Mouse (Mus musculus) mature B cell (primary cell): ENCODE data around the gene Kcnq5.
"Not testable (repeated sequence)": the region's sequence is repeated elsewhere in the genome, so short reads cannot be mapped to it uniquely, and the experiment has no call there.

ENCODE experiments used
- in situ Hi-C: fragments of 300-500 bp; cut with MboI; formaldehyde crosslinking; loops from 2 replicates; pipeline ENCODE4 v1.14.3; 2019

Gene Kcnq5

DNA sequence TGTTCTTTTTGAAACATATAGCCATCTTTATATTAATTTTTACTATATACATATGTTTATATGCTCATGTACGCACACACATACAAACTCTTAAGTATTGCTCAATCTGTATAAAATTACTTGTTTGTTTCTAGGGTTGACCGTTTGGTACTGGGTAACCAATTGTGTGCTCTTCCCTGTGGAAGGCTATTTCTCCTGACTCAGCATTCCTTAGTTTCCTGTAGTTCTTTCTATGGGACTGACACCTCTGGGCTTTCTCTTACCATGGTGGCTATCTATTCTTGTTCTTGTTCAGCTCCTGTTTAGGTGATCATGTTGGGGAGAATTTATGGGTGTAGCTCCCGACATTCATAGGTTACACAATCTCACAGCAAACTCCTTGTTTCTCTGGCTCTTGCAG, 473.1 kb downstream of the Kcnq5 start:
- in situ Hi-C loops = no loop called here

DNA sequence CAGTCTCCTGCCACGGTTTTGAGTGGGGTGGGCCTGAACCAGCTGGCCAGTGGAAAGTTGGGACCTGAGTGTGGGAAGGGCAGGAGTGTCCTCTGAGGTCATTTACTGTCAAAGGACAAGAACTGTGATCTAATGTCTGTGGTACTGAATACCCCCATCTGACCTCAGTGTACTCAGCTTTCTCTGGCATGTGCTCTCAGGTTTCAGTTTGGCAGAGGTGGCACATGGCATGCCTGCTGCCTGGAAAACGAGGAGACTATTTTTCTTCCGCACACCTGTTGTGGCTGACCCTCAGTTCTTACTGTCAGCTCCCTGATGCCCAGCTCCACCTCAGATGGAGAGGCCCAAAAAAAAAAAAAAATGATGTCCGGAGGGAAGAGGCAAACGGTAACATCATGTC, 475.5 kb downstream of the Kcnq5 start:
- in situ Hi-C loops = no loop called here

GRCm38 (mm10) chr1:21469311-21469710, 492.4 kb downstream of the Kcnq5 start:
- in situ Hi-C loops = loop anchor here (10.0 kb wide), 1 partner anchor 505 kb away; no protein-coding TSS in a partner anchor

DNA sequence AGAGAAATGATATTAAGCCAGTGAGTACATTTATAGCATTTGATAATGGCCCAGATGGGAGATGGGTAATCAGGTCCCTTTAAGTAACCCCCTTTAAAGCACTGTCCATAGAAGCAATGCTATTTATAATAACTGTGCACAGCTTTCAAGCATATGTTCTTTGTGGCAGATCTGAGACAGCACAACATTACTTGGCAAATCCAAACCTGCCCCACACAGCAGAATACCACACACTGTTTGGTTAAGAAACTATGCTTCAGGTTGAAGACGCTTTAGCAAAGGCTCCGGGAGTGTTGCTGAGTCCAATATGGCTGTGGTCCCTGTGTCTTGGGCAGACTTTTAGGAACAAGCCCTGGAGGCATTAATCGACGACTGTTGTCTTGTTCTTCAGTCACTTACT, 495.3 kb downstream of the Kcnq5 start:
- in situ Hi-C loops = loop anchor here (10.0 kb wide), 1 partner anchor 508 kb away; no protein-coding TSS in a partner anchor

DNA sequence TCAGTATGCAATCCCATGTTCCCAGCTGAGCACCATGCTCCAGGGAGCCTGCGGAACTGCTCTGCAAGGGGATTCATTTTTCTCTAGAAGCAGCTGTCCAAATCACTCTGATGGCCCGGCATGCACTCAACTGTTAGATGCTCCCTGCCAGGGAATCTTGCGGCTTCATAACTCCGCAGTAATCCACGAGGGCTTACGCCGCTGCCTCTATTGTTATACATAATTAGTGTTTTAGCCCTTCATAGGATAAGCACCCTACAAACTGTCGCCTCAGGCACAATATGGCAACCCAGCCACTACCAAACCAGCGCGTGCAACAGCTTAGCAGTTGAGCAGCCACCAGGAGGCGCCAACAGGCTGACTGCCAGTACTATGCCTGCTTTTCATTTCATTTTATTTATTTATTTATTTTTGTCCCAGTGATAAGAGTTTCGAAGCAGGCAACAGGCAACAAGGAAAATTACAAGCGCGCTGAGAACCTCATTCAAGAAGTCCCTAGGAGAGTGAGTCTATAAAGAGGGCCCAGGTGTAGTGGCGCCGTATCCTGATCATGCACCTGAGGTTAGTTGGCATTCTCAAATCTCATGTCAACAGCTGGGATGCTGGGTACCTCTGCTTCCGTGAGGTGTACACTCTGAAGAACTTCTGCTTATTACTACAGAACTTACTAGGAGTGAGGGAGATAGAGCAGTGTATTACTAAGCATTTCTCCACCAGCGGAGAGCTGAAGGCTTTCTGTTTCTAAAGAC, 500.6 kb downstream of the Kcnq5 start:
- in situ Hi-C loops = loop anchor here (10.0 kb wide), 1 partner anchor 514 kb away; no protein-coding TSS in a partner anchor

- in situ Hi-C loops = no loop called here
Observed at GRCm38 (mm10) chr1:21458581-21458980, 503.2 kb downstream of the Kcnq5 start.

GRCm38 (mm10) chr1:21455971-21456370, 505.8 kb downstream of the Kcnq5 start:
- in situ Hi-C loops = no loop called here

DNA sequence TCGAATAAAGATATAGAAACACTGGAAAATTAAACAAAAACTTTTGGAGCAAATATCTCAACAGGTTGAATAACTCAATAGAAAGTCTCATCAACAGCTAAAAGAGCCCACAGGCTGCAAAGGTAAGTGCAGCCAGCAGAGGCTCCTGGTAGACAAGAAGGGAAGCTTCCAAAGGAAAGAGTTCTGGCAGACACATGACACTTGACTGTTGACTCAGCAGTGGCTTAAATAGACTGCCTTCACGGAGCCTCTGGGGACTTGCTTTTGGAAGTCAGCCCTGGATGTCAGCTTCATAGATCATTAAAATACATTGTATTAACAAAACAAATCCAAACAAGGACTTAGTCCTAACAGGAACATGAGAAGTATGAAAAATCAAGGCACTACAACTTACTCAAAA, 513.5 kb downstream of the Kcnq5 start:
- in situ Hi-C loops = no loop called here

DNA sequence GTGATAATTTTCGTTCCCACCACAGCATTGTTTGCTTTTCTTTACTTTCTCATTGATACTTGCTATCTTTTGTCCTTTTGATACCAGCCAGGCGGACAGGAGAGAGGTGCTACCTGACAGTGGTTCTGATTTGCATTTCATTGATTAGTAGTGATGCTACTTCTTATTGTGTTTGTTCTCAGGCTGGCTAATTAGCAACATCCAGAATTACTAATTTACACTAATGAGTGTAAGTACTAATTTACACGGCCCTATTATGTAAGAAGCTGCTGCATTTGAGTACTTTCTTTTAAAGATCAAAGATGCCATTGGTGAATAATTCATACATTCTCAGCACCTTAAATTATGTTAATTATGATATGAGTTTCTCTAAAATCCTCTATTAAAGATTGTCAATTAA, 525.0 kb downstream of the Kcnq5 start:
- in situ Hi-C loops = no loop called here

GRCm38 (mm10) chr1:21434853-21435252, 526.9 kb downstream of the Kcnq5 start:
- in situ Hi-C loops = no loop called here

DNA sequence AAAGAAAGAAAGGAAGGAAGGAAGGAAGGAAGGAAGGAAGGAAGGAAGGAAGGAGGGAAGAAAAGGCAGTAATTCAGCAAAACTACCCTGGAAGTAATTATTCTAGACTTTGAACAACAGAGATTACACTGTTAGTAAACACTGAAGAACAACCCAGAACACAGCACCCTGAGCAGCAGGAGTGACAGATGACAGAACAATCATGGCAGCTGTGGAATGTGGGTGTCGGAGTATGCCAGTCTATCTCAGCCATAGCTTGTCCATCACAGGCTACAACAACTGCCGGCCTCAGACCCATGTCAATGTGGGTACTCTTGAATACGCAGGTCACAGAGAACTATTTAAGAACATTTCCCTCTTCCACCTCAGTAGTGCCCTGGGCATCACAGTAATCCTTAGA, 530.1 kb downstream of the Kcnq5 start:
- in situ Hi-C loops = no loop called here

- in situ Hi-C loops = no loop called here
Observed at GRCm38 (mm10) chr1:21428079-21428478, 533.7 kb downstream of the Kcnq5 start.

DNA sequence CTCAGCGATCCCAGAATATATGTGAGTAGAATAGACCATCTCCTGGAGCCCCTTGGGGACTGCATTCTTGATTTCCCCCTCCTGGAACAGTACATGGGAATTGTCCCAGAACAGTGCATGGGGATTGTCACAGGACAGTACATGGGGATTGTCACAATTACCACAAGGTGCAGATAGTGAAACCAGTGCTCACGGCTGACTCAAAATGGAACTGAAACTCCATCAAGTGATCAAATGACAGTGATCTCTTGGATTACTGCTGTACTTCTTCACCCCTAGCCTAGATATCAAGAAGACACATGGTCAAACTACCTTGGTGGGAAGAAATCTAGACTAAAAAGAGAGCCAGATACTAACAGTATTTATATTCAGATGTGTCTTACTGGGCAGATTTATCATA, 536.1 kb downstream of the Kcnq5 start:
- in situ Hi-C loops = no loop called here

DNA sequence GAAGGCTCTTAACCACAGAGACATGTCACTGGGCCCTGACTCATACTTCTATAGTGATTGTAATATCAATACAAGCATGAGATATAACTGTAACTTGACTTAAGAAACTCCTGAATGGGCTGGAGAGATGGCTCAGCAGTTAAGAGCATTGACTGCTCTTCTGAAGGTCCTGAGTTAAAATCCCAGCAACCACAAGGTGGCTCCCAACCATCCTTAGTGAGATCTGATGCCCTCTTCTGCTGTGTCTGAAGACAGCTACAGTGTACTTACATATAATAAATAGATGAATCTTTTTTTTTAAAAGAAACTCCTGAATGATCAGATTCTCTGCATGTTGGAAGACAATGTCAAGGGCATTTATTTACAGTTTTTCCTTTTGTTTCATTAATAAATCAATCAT, 542.4 kb downstream of the Kcnq5 start:
- in situ Hi-C loops = loop anchor here (25.0 kb wide), 1 partner anchor 843 kb away; no protein-coding TSS in a partner anchor

DNA sequence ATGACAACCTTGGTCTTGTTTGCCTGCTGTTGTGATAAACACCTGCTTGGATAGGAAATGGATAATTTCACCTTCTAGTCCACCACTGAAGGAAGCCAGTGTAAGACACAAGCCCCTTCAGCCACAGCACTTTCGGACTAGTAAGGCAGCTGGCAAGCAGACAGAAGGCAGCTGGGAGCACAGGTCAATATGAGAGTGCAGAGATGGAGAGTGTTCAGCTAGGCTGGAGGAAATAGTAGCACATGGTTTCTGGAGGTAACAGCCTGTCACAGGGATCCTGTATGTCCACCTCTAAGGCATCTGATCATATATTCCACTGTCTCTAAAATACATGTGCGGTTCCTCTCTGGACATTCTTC, 549.6 kb downstream of the Kcnq5 start:
- in situ Hi-C loops = loop anchor here (25.0 kb wide), 1 partner anchor 850 kb away; no protein-coding TSS in a partner anchor

DNA sequence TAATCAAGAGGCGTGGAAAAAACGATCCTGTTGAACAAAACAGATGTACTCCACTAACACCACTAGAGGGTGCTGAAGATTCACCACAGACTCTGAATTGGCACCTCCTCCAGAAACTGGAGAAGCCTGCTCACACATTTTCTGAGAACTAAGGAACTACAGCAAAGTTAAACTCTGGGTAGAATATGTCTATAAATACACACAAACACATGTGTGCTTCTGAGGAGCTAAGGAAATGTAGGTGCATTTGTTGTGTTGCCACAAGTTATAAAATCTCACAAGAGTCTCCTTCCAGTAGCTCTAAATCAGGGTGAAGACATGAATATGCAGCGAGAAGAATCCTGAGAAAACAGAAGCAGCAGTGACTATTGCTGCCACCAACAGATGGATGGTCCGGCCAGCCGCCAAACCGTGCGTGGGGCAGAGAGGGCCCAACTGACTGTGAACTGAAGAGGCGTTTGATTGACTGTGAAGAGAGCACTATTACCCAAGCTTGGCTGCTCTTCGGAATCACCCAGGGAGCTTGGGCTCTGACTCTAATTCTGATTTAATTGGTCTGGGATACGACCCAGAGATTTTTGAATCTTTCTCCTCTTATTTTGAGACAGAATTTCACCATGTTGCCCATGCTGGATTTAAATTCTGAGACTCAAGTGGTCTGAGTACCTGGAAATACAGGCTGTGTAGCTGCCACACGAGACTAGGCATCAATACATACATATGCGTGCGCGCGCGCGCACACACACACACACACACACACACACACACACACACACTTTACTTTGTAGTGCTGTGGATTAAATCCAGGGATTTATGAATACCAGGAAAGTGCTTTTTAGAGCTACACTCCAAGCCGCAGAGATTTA, 550.2 kb downstream of the Kcnq5 start:
- in situ Hi-C loops = loop anchor here (25.0 kb wide), 1 partner anchor 851 kb away; no protein-coding TSS in a partner anchor

DNA sequence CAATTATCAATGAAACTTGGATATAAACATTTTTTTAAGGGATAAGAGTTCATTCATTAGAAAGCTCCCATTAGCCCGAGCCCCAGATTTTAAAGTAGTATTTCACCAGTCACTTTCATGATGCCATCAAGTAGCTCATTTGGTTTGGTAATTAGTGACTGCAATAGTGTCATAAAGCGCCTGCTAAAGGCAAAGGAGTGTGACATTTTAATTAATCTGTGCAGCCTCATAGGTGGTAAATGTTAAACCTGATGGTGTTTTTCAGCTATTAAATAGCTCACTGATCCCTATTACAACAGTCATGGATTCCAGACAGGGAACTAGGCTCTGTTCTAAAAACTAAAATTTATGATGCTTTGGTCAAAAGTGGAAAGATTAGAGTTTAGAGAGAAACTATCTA, 554.5 kb downstream of the Kcnq5 start:
- in situ Hi-C loops = loop anchor here (25.0 kb wide), 1 partner anchor 855 kb away; no protein-coding TSS in a partner anchor

DNA sequence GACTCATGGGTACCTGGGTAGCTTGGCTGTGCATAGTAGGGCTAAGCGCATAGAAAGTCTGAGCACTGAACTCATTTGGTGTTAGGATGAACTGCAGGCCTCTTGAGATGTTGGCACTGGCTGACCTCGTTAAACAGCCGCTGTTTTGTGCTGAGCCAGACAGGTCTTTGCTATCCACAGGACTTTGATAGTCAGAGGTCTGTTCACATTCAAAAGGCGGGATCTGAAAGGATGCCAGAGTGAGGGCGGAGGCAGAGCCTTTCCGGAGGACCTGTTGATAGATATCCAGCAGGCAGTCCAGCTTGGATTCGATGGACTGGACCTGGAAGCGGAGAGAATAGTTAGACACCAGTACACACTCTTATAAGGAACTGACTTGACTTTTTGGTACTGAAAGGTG, 558.9 kb downstream of the Kcnq5 start:
- in situ Hi-C loops = loop anchor here (25.0 kb wide), 1 partner anchor 859 kb away; no protein-coding TSS in a partner anchor

- in situ Hi-C loops = no loop called here
Observed at GRCm38 (mm10) chr1:21391138-21391671, 570.5 kb downstream of the Kcnq5 start.

DNA sequence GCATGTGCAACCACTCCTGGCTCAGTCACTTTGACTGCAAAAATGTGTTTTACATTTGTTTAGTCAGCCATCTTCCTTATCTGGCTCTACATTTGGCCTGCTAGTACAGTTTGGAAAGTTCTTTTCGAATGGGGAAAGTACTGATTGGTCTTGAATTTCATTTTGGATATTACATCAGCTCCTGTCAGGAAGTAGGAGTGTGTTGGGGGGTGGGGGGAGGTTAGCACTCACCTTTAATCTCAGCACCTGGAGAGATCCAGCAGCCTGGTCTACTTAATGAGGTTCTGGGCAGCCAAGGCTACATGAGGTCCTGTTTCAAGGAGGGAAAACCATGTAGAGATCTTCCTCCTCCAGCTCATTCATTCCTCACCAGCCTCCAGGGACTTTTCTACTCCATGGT, 578.5 kb downstream of the Kcnq5 start, which contains the start of gene Khdc1b:
Gene Khdc1b (plus strand): TSS at position 301 of the 400 bp plus-strand sequence.
- in situ Hi-C loops = no loop called here

- in situ Hi-C loops = not testable (repeated sequence)
Observed at GRCm38 (mm10) chr1:21368031-21368430, 593.7 kb downstream of the Kcnq5 start, which contains the start of gene Khdc1c. Gene Khdc1c (plus strand): TSS chr1:21368331.

- in situ Hi-C loops = no loop called here
Observed at GRCm38 (mm10) chr1:21349341-21349740, 612.4 kb downstream of the Kcnq5 start, which contains the start of gene Khdc1a. Gene Khdc1a (plus strand): TSS chr1:21349641.
